Mouse (Mus musculus): ENCODE results near the gene Hist1h1d. TPM values are rescaled to one million over a fixed set of nuclear protein-coding genes. Genes with fewer than 3 reads are reported as not detected.
"Not testable (repeated sequence)": the region's sequence is repeated elsewhere in the genome, so short reads cannot be mapped to it uniquely, and the experiment has no call there.

The Hist1h1d gene
- total RNA-seq, 2 experiments from 2014 or later, result 3.5 TPM

- peak overlapping the region; percentile 67 for H3K4me3 ChIP-seq
- DNase-seq (ENCODE audit: extremely low spot score in 1 of 2, low spot score in 2 of 2), result peak; percentile 72 to 73
- peak overlapping the region; percentile 92 for H3K27ac ChIP-seq
- TF ChIP-seq CTCF (IDR thresholded peaks at IDR 0.05), result no peak
- intact Hi-C loops (cut with DNase I), result loop anchor here (5.0 to 10.0 kb wide), 6 partner anchors 42 to 1818 kb away; partner anchors contain the start of genes Hist1h2ac, Hist1h2ad, Hist1h2ae and Hist1h2ag
Observed at GRCm38 (mm10) chr13:23530181-23530900, 22.7 kb upstream of the Hist1h1d start.

- intact Hi-C loops (cut with DNase I), result loop anchor here (5.0 to 10.0 kb wide), 6 partner anchors 41 to 1819 kb away; partner anchors contain the start of genes Hist1h2ac, Hist1h2ad, Hist1h2ae and Hist1h2ag
- H3K27ac ChIP-seq, result peak within 1 kb of the TSS; percentile 92
- DNase-seq (ENCODE audit: extremely low spot score in 1 of 2, low spot score in 2 of 2), result peak; percentile 95 to 96
- TF ChIP-seq CTCF (IDR thresholded peaks at IDR 0.05), result no peak
- peak within 1 kb of the TSS; percentile 67 for H3K4me3 ChIP-seq
Observed at GRCm38 (mm10) chr13:23530901-23531875, 21.9 kb upstream of the Hist1h1d start, which contains the start of gene Hist1h4h. Hist1h4h (plus strand) TSS chr13:23531050.

- Histone ChIP-seq H3K4me3 (peak overlapping the region; percentile 67), H3K27ac (peak overlapping the region; percentile 92)
- no peak for DNase-seq (ENCODE audit: extremely low spot score in 1 of 2, low spot score in 2 of 2)
- no peak for TF ChIP-seq CTCF (IDR thresholded peaks at IDR 0.05)
- intact Hi-C loops (cut with DNase I), result loop anchor here (5.0 to 10.0 kb wide), 6 partner anchors 40 to 1820 kb away; partner anchors contain the start of genes Hist1h2ac, Hist1h2ad, Hist1h2ae and Hist1h2ag
Observed at GRCm38 (mm10) chr13:23532262-23533075, 20.6 kb upstream of the Hist1h1d start.

- intact Hi-C loops (cut with DNase I), result loop anchor here (5.0 to 10.0 kb wide), 6 partner anchors 39 to 1821 kb away; partner anchors contain the start of genes Hist1h2ac, Hist1h2ad, Hist1h2ae and Hist1h2ag
- Histone ChIP-seq H3K27ac (peak within 1 kb of the TSS; percentile 51; the same call in 1 of the 2 replicates), H3K4me3 (peak within 1 kb of the TSS; percentile 48)
- peak; percentile 38 to 69 for DNase-seq (ENCODE audit: extremely low spot score in 1 of 2, low spot score in 2 of 2)
Observed at GRCm38 (mm10) chr13:23533560-23534367, 19.3 kb upstream of the Hist1h1d start, which contains the start of gene Hist1h2af. Hist1h2af (plus strand) TSS chr13:23533906.

GRCm38 (mm10) chr13:23534368-23535131 lies 18.5 kb upstream of the Hist1h1d start:
- TF ChIP-seq CTCF (IDR thresholded peaks at IDR 0.05), result no peak
- Histone ChIP-seq H3K4me3 (peak overlapping the region; percentile 48), H3K27ac (no peak overlapping the region)
- DNase-seq (ENCODE audit: extremely low spot score in 1 of 2, low spot score in 2 of 2), result no peak
- intact Hi-C loops (cut with DNase I), result loop anchor here (5.0 to 10.0 kb wide), 6 partner anchors 38 to 1822 kb away; partner anchors contain the start of genes Hist1h2ac, Hist1h2ad, Hist1h2ae and Hist1h2ag

- not testable (repeated sequence) for H3K27ac ChIP-seq
- intact Hi-C loops (cut with DNase I), result loop anchor here (10.0 kb wide), 1 partner anchor 1711 kb away; no protein-coding TSS in a partner anchor
- peak within 1 kb of the TSS; percentile 48 for H3K4me3 ChIP-seq
- peak; percentile 86 to 87 for DNase-seq (ENCODE audit: extremely low spot score in 1 of 2, low spot score in 2 of 2)
- TF ChIP-seq CTCF (IDR thresholded peaks at IDR 0.05), result peak; percentile 4; the same call in 1 of the 2 replicates
Observed at GRCm38 (mm10) chr13:23535137-23536075, 17.7 kb upstream of the Hist1h1d start, which contains the start of gene Hist1h3g. Hist1h3g (plus strand) TSS chr13:23535422.

GRCm38 (mm10) chr13:23536076-23536822 lies 16.8 kb upstream of the Hist1h1d start:
- no peak overlapping the region for H3K27ac ChIP-seq
- H3K4me3 ChIP-seq, result no peak overlapping the region
- no peak for DNase-seq (ENCODE audit: extremely low spot score in 1 of 2, low spot score in 2 of 2)
- intact Hi-C loops (cut with DNase I), result loop anchor here (10.0 kb wide), 1 partner anchor 1711 kb away; no protein-coding TSS in a partner anchor
- TF ChIP-seq CTCF (IDR thresholded peaks at IDR 0.05), result no peak

All from left cerebral cortex, adult 2 months (tissue).